11 mouse cellular contexts compared by ENCODE assay signal in genomic region chr11:110402671-110403070, GRCm38 (mm10). TPM values are rescaled to one million over a fixed set of nuclear protein-coding genes. Genes with fewer than 3 reads are reported as not detected.
A peak's percentile ranks its signal among the peaks of the same experiment; 100 is the strongest.
DNase-seq lines count a peak whose midpoint lies in the region; ATAC-seq and TF ChIP-seq lines count a peak whose summit lies in the region.
"Had no signal": no experiment of that assay in that cellular context is flagged by ENCODE, and none has a peak within 500 bp of the region (broad histone marks: within the 10 kb centered on the region; RNA-seq: fewer than 3 reads in every experiment).

No protein-coding gene starts in this region.

- DNase-seq in heart, postnatal 36 days = no peak
- DNase-seq in lung, embryonic 14.5 days = peak; percentile 34
- DNase-seq in lung, postnatal 4 days = no peak
- peak; percentile 53 for DNase-seq in embryonic facial prominence, embryonic 14.5 days (ENCODE audit: low spot score)
- DNase-seq in right cerebral cortex, adult 18-20 months = no peak
- DNase-seq: adrenal gland, postnatal 25 days; cerebellum, adult 11-12 months; midbrain, embryonic 14.5 days had no signal

- ATAC-seq in heart, embryonic 13.5 days (ENCODE audit: extremely low read depth, insufficient number of reproducible peaks, low FRiP score, low TSS enrichment) = no peak
- ATAC-seq in lung, embryonic 14.5 days (ENCODE audit: insufficient read depth) = no peak
- no peak; the same call in 1 of the 2 replicates for ATAC-seq in embryonic facial prominence, embryonic 14.5 days (ENCODE audit: low read depth)
- no peak for ATAC-seq in stomach, embryonic 14.5 days (ENCODE audit: insufficient number of reproducible peaks, insufficient read depth, low FRiP score, low read depth)

- peak overlapping the region; percentile 42 for H3K27ac ChIP-seq in heart, embryonic 13.5 days (replicated peaks)
- no peak overlapping the region for H3K27ac ChIP-seq in lung, embryonic 14.5 days (ENCODE audit: low read depth)
- H3K27ac ChIP-seq in embryonic facial prominence, embryonic 14.5 days (replicated peaks; ENCODE audit: low read depth, low read length) = no peak overlapping the region
- H3K27ac ChIP-seq in stomach, embryonic 14.5 days (ENCODE audit: low read length) = peak overlapping the region; percentile 28; the same call in 1 of the 2 replicates
- H3K27ac ChIP-seq: hindbrain, embryonic 10.5 days had no signal

- no peak for TF ChIP-seq CTCF in lung, embryonic 14.5 days (IDR thresholded peaks at IDR 0.05; ENCODE audit: low read depth)

- intact Hi-C loops in heart, postnatal 36 days (cut with DNase I) = no loop called here

- H3K4me3 ChIP-seq in heart, embryonic 13.5 days = no peak overlapping the region
- no peak overlapping the region for H3K4me3 ChIP-seq in lung, embryonic 14.5 days (ENCODE audit: low read depth, low read length)
- H3K4me3 ChIP-seq in embryonic facial prominence, embryonic 14.5 days (ENCODE audit: low read depth, low read length) = no peak overlapping the region
- no peak overlapping the region for H3K4me3 ChIP-seq in stomach, embryonic 14.5 days (ENCODE audit: low read depth, low read length)
- H3K4me3 ChIP-seq: hindbrain, embryonic 10.5 days had no signal

- H3K36me3 ChIP-seq in heart, embryonic 13.5 days = no peaks in the 10 kb centered on the region
- H3K36me3 ChIP-seq in lung, embryonic 14.5 days (ENCODE audit: insufficient read depth) = no peaks in the 10 kb centered on the region
- no peaks in the 10 kb centered on the region for H3K36me3 ChIP-seq in embryonic facial prominence, embryonic 14.5 days (ENCODE audit: control insufficient read depth, insufficient read depth, low read length)
- no peaks in the 10 kb centered on the region for H3K36me3 ChIP-seq in stomach, embryonic 14.5 days (ENCODE audit: control insufficient read depth, insufficient read depth, low read length)

- no peak overlapping the region for H3K9ac ChIP-seq in heart, embryonic 13.5 days
- no peak overlapping the region for H3K9ac ChIP-seq in lung, embryonic 14.5 days
- H3K9ac ChIP-seq in embryonic facial prominence, embryonic 14.5 days (ENCODE audit: low read depth, low read length) = no peak overlapping the region
- H3K9ac ChIP-seq in stomach, embryonic 14.5 days (replicated peaks; ENCODE audit: low read depth, low read length) = no peak overlapping the region

- no peaks in the 10 kb centered on the region for H3K9me3 ChIP-seq in heart, embryonic 13.5 days
- H3K9me3 ChIP-seq in lung, embryonic 14.5 days (ENCODE audit: low read depth, low read length) = no peaks in the 10 kb centered on the region
- no peaks in the 10 kb centered on the region for H3K9me3 ChIP-seq in embryonic facial prominence, embryonic 14.5 days (ENCODE audit: control insufficient read depth, low read length)
- no peaks in the 10 kb centered on the region for H3K9me3 ChIP-seq in stomach, embryonic 14.5 days (ENCODE audit: control insufficient read depth, low read depth, low read length)
- H3K9me3 ChIP-seq: hindbrain, embryonic 10.5 days had no signal

- peaks cover 32% of the 10 kb centered on the region for H3K4me1 ChIP-seq in heart, embryonic 13.5 days
- H3K4me1 ChIP-seq in lung, embryonic 14.5 days (ENCODE audit: insufficient read depth) = peaks cover 15% of the 10 kb centered on the region
- peaks cover 30% of the 10 kb centered on the region for H3K4me1 ChIP-seq in embryonic facial prominence, embryonic 14.5 days (ENCODE audit: control insufficient read depth, insufficient read depth, low read length)
- H3K4me1 ChIP-seq in stomach, embryonic 14.5 days (ENCODE audit: control insufficient read depth, insufficient read depth, low read length) = peaks cover 25% of the 10 kb centered on the region

- no peaks in the 10 kb centered on the region for H3K27me3 ChIP-seq in heart, embryonic 13.5 days (replicated peaks)
- no peaks in the 10 kb centered on the region for H3K27me3 ChIP-seq in lung, embryonic 14.5 days (ENCODE audit: insufficient read depth, low read length)
- no peaks in the 10 kb centered on the region for H3K27me3 ChIP-seq in embryonic facial prominence, embryonic 14.5 days (replicated peaks; ENCODE audit: control insufficient read depth, insufficient read depth, low read length)
- no peaks in the 10 kb centered on the region for H3K27me3 ChIP-seq in stomach, embryonic 14.5 days (ENCODE audit: control insufficient read depth, insufficient read depth, low read length)

- peak overlapping the region; percentile 29 for H3K4me2 ChIP-seq in heart, embryonic 13.5 days
- peak overlapping the region; percentile 74; the same call in 1 of the 2 replicates for H3K4me2 ChIP-seq in lung, embryonic 14.5 days
- peak overlapping the region; percentile 57; the same call in 1 of the 2 replicates for H3K4me2 ChIP-seq in embryonic facial prominence, embryonic 14.5 days (ENCODE audit: low read depth, low read length)
- H3K4me2 ChIP-seq in stomach, embryonic 14.5 days (replicated peaks; ENCODE audit: low read depth, low read length) = no peak overlapping the region

- 44% methylated on average over 3 of the region's 3 CpGs for WGBS in heart, embryonic 13.5 days
- WGBS in lung, embryonic 14.5 days = 24% methylated on average over 3 of the region's 3 CpGs
- 22% methylated on average over 3 of the region's 3 CpGs for WGBS in embryonic facial prominence, embryonic 14.5 days
- 17% methylated on average over 3 of the region's 3 CpGs for WGBS in stomach, embryonic 14.5 days

RNA-seq across cellular contexts. Expression of gene Map2k6, which starts 3.7 kb away (rescaled TPM):
- 13.6 and 14.4 TPM in 2 replicates for polyA plus RNA-seq in heart, embryonic 13.5 days (2015; fragmentation: Nextera tagmentation; extraction: Ambion mirVana)
- total RNA-seq in heart, postnatal 36 days (2021) = 1 to 10 TPM; 4.7 to 5.5 TPM
- polyA plus RNA-seq in lung, embryonic 14.5 days (2014; fragmentation: Nextera tagmentation; extraction: Ambion mirVana) = 25.4 and 26.4 TPM in 2 replicates
- polyA plus RNA-seq in embryonic facial prominence, embryonic 14.5 days (2014; fragmentation: Nextera tagmentation; extraction: Ambion mirVana) = 15.5 and 18.5 TPM in 2 replicates
- 26.7 and 27.3 TPM in 2 replicates for polyA plus RNA-seq in stomach, embryonic 14.5 days (2014; fragmentation: Nextera tagmentation; extraction: Ambion mirVana)

Comparison
In these comparisons a context has a peak if more than half of its experiments do, and no peak if none do; other contexts are left out.
1. DNase-seq: peak in lung, embryonic 14.5 days (single experiment) and embryonic facial prominence, embryonic 14.5 days (single experiment); none in heart, postnatal 36 days (0 of 2), lung, postnatal 4 days (0 of 2) and right cerebral cortex, adult 18-20 months (single experiment).
2. H3K27ac ChIP-seq: peak in heart, embryonic 13.5 days (single experiment) and stomach, embryonic 14.5 days (single experiment); none in lung, embryonic 14.5 days (single experiment) and embryonic facial prominence, embryonic 14.5 days (single experiment).